Mouse (Mus musculus): Measurements from ENCODE around the gene Lect2. TPM values are rescaled to one million over a fixed set of nuclear protein-coding genes. Genes with fewer than 3 reads are reported as not detected.

Gene Lect2
- polyA plus RNA-seq, 1 experiment from 2014 or later: not detected

- H3K9me3 ChIP-seq (replicated peaks; ENCODE audit: control insufficient read depth, low read length): peaks cover 2% of the 10 kb centered on the region; the same call in 1 of the 2 replicates
- H3K4me3 ChIP-seq (ENCODE audit: low read length): no peak overlapping the region
- no peak overlapping the region for H3K4me2 ChIP-seq (ENCODE audit: low read depth, low read length)
- no peak overlapping the region for H3K27ac ChIP-seq (ENCODE audit: low read length)
- 59% methylated on average over 4 of the region's 4 CpGs for WGBS
- H3K27me3 ChIP-seq (ENCODE audit: control insufficient read depth, insufficient read depth, low read length): no peaks in the 10 kb centered on the region
- ATAC-seq (replicated peaks; ENCODE audit: extremely low read depth, insufficient read depth, low FRiP score): no peak
- no peak overlapping the region for H3K9ac ChIP-seq (ENCODE audit: low read length)
- H3K4me1 ChIP-seq (ENCODE audit: control insufficient read depth, insufficient read depth, low read length): no peaks in the 10 kb centered on the region
- H3K36me3 ChIP-seq (ENCODE audit: control insufficient read depth, insufficient read depth): no peaks in the 10 kb centered on the region
Observed at GRCm38 (mm10) chr13:56529031-56529430, 19.3 kb downstream of the Lect2 start.

GRCm38 (mm10) chr13:56528281-56528680 lies 20.0 kb downstream of the Lect2 start:
- Histone ChIP-seq H3K9me3 (replicated peaks; ENCODE audit: control insufficient read depth, low read length) (no peaks in the 10 kb centered on the region), H3K27me3 (ENCODE audit: control insufficient read depth, insufficient read depth, low read length) (no peaks in the 10 kb centered on the region), H3K4me3 (ENCODE audit: low read length) (no peak overlapping the region), H3K4me1 (ENCODE audit: control insufficient read depth, insufficient read depth, low read length) (no peaks in the 10 kb centered on the region), H3K27ac (ENCODE audit: low read length) (no peak overlapping the region), H3K36me3 (ENCODE audit: control insufficient read depth, insufficient read depth) (no peaks in the 10 kb centered on the region), H3K9ac (ENCODE audit: low read length) (no peak overlapping the region), H3K4me2 (ENCODE audit: low read depth, low read length) (no peak overlapping the region)
- no peak for ATAC-seq (replicated peaks; ENCODE audit: extremely low read depth, insufficient read depth, low FRiP score)
- WGBS: 88% methylated on average over 11 of the region's 11 CpGs

DNA sequence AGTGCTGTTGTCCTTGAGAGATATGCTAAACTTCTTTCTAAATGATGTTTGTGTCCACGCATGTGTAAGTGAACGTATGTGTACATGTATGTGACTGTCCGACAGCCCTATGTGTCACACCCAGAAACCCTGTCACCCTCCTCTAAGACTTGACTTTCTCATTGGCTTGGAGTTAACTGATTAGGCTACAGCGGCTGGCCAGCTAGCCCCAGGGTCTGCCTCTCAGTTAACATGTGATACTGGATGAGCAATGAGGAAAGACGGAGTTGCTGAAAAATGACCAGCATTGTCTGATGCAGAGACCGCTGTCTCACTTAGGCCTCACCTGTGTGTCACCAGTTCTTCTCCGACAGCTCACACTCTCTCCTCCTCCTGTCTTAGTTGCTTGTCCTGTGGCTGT lies 20.5 kb downstream of the Lect2 start:
- H3K4me2 ChIP-seq (ENCODE audit: low read depth, low read length): no peak overlapping the region
- no peaks in the 10 kb centered on the region for H3K4me1 ChIP-seq (ENCODE audit: control insufficient read depth, insufficient read depth, low read length)
- no peaks in the 10 kb centered on the region for H3K9me3 ChIP-seq (replicated peaks; ENCODE audit: control insufficient read depth, low read length)
- H3K9ac ChIP-seq (ENCODE audit: low read length): no peak overlapping the region
- H3K36me3 ChIP-seq (ENCODE audit: control insufficient read depth, insufficient read depth): no peaks in the 10 kb centered on the region
- no peak overlapping the region for H3K4me3 ChIP-seq (ENCODE audit: low read length)
- 94% methylated on average over 7 of the region's 7 CpGs for WGBS
- no peaks in the 10 kb centered on the region for H3K27me3 ChIP-seq (ENCODE audit: control insufficient read depth, insufficient read depth, low read length)
- no peak overlapping the region for H3K27ac ChIP-seq (ENCODE audit: low read length)
- ATAC-seq (replicated peaks; ENCODE audit: extremely low read depth, insufficient read depth, low FRiP score): no peak

- H3K4me1 ChIP-seq (ENCODE audit: control insufficient read depth, insufficient read depth, low read length): no peaks in the 10 kb centered on the region
- H3K4me3 ChIP-seq (ENCODE audit: low read length): no peak overlapping the region
- ATAC-seq (replicated peaks; ENCODE audit: extremely low read depth, insufficient read depth, low FRiP score): no peak
- no peak overlapping the region for H3K9ac ChIP-seq (ENCODE audit: low read length)
- no peak overlapping the region for H3K27ac ChIP-seq (ENCODE audit: low read length)
- no peaks in the 10 kb centered on the region for H3K9me3 ChIP-seq (replicated peaks; ENCODE audit: control insufficient read depth, low read length)
- WGBS: 72% methylated on average over 12 of the region's 12 CpGs
- no peaks in the 10 kb centered on the region for H3K27me3 ChIP-seq (ENCODE audit: control insufficient read depth, insufficient read depth, low read length)
- no peak overlapping the region for H3K4me2 ChIP-seq (ENCODE audit: low read depth, low read length)
- H3K36me3 ChIP-seq (ENCODE audit: control insufficient read depth, insufficient read depth): no peaks in the 10 kb centered on the region
Observed at GRCm38 (mm10) chr13:56526871-56527270, 21.4 kb downstream of the Lect2 start.

GRCm38 (mm10) chr13:56522821-56523167 lies 25.5 kb downstream of the Lect2 start:
- H3K4me1 ChIP-seq (ENCODE audit: control insufficient read depth, insufficient read depth, low read length): no peaks in the 10 kb centered on the region
- peak overlapping the region; percentile 64 for H3K4me3 ChIP-seq (ENCODE audit: low read length)
- WGBS: 6% methylated on average over 8 of the region's 8 CpGs
- H3K9ac ChIP-seq (ENCODE audit: low read length): peak overlapping the region; percentile 69
- peak overlapping the region; percentile 85 for H3K4me2 ChIP-seq (ENCODE audit: low read depth, low read length)
- H3K9me3 ChIP-seq (replicated peaks; ENCODE audit: control insufficient read depth, low read length): no peaks in the 10 kb centered on the region
- H3K36me3 ChIP-seq (ENCODE audit: control insufficient read depth, insufficient read depth): no peaks in the 10 kb centered on the region
- ATAC-seq (replicated peaks; ENCODE audit: extremely low read depth, insufficient read depth, low FRiP score): peak; percentile 12; the same call in 1 of the 2 replicates
- no peaks in the 10 kb centered on the region for H3K27me3 ChIP-seq (ENCODE audit: control insufficient read depth, insufficient read depth, low read length)
- H3K27ac ChIP-seq (ENCODE audit: low read length): no peak overlapping the region

- Histone ChIP-seq H3K27me3 (ENCODE audit: control insufficient read depth, insufficient read depth, low read length) (no peaks in the 10 kb centered on the region), H3K4me2 (ENCODE audit: low read depth, low read length) (peak within 1 kb of the TSS; percentile 85), H3K9me3 (replicated peaks; ENCODE audit: control insufficient read depth, low read length) (no peaks in the 10 kb centered on the region), H3K36me3 (ENCODE audit: control insufficient read depth, insufficient read depth) (no peaks in the 10 kb centered on the region), H3K27ac (ENCODE audit: low read length) (no peak within 1 kb of the TSS; the same call in 1 of the 2 replicates), H3K4me1 (ENCODE audit: control insufficient read depth, insufficient read depth, low read length) (no peaks in the 10 kb centered on the region), H3K4me3 (ENCODE audit: low read length) (peak within 1 kb of the TSS; percentile 64), H3K9ac (ENCODE audit: low read length) (peak within 1 kb of the TSS; percentile 69)
- 1% methylated on average over 55 of the region's 56 CpGs for WGBS
- peak; percentile 98 for ATAC-seq (replicated peaks; ENCODE audit: extremely low read depth, insufficient read depth, low FRiP score)
Observed at GRCm38 (mm10) chr13:56522081-56522820, 26.1 kb downstream of the Lect2 start, which contains the start of gene Fbxl21. Fbxl21 (plus strand) TSS chr13:56522472.

- no peak for ATAC-seq (replicated peaks; ENCODE audit: extremely low read depth, insufficient read depth, low FRiP score)
- Histone ChIP-seq H3K4me3 (ENCODE audit: low read length) (no peak overlapping the region), H3K9ac (ENCODE audit: low read length) (no peak overlapping the region), H3K4me1 (ENCODE audit: control insufficient read depth, insufficient read depth, low read length) (no peaks in the 10 kb centered on the region), H3K27me3 (ENCODE audit: control insufficient read depth, insufficient read depth, low read length) (no peaks in the 10 kb centered on the region), H3K27ac (ENCODE audit: low read length) (no peak overlapping the region), H3K9me3 (replicated peaks; ENCODE audit: control insufficient read depth, low read length) (0 out of 2 replicates have a peak, but pooled peaks cover 2% of the 10 kb centered on the region), H3K4me2 (ENCODE audit: low read depth, low read length) (no peak overlapping the region), H3K36me3 (ENCODE audit: control insufficient read depth, insufficient read depth) (no peaks in the 10 kb centered on the region)
- WGBS: 54% methylated on average over 7 of the region's 7 CpGs
Observed at GRCm38 (mm10) chr13:56516816-56517215, 31.5 kb downstream of the Lect2 start.

DNA sequence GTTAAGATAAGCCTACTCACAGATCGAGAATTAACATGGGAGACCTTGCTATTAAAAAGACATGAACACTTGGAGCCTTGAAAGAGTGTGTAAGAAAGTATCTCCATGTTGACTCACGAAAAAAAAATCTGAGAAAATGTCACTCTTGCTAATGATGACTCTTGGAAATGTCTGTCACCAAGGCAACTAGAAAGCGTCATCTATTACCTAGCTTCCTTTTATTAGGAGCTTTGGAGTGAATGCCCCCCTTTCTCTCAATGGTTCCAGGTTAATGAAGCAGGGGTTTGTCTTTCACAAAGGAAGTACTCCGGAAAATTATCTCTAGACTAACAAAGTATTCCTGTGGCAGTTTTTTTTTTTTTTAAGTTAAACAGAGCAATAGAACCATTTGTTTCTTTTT lies 32.0 kb downstream of the Lect2 start:
- WGBS: 70% methylated on average over 4 of the region's 4 CpGs
- H3K4me3 ChIP-seq (ENCODE audit: low read length): no peak overlapping the region

GRCm38 (mm10) chr13:56513595-56513994 lies 34.7 kb downstream of the Lect2 start:
- H3K36me3 ChIP-seq (ENCODE audit: control insufficient read depth, insufficient read depth): no peaks in the 10 kb centered on the region
- no peaks in the 10 kb centered on the region for H3K27me3 ChIP-seq (ENCODE audit: control insufficient read depth, insufficient read depth, low read length)
- ATAC-seq (replicated peaks; ENCODE audit: extremely low read depth, insufficient read depth, low FRiP score): no peak
- no peak overlapping the region for H3K9ac ChIP-seq (ENCODE audit: low read length)
- no peak overlapping the region for H3K4me2 ChIP-seq (ENCODE audit: low read depth, low read length)
- no peak overlapping the region for H3K4me3 ChIP-seq (ENCODE audit: low read length)
- H3K27ac ChIP-seq (ENCODE audit: low read length): no peak overlapping the region
- 0 out of 2 replicates have a peak, but pooled peaks cover 2% of the 10 kb centered on the region for H3K9me3 ChIP-seq (replicated peaks; ENCODE audit: control insufficient read depth, low read length)
- H3K4me1 ChIP-seq (ENCODE audit: control insufficient read depth, insufficient read depth, low read length): no peaks in the 10 kb centered on the region

More for the DNA sequence above, 32.0 kb downstream of the Lect2 start:
- ATAC-seq (replicated peaks; ENCODE audit: extremely low read depth, insufficient read depth, low FRiP score): no peak
- H3K27ac ChIP-seq (ENCODE audit: low read length): no peak overlapping the region
- H3K27me3 ChIP-seq (ENCODE audit: control insufficient read depth, insufficient read depth, low read length): no peaks in the 10 kb centered on the region
- H3K9ac ChIP-seq (ENCODE audit: low read length): no peak overlapping the region
- H3K4me2 ChIP-seq (ENCODE audit: low read depth, low read length): no peak overlapping the region
- no peaks in the 10 kb centered on the region for H3K4me1 ChIP-seq (ENCODE audit: control insufficient read depth, insufficient read depth, low read length)
- 0 out of 2 replicates have a peak, but pooled peaks cover 2% of the 10 kb centered on the region for H3K9me3 ChIP-seq (replicated peaks; ENCODE audit: control insufficient read depth, low read length)
- H3K36me3 ChIP-seq (ENCODE audit: control insufficient read depth, insufficient read depth): no peaks in the 10 kb centered on the region

Data from heart, embryonic 16.5 days (tissue).